Mouse (Mus musculus): ENCODE measurements around the gene Slc4a8. TPM values are rescaled to one million over a fixed set of nuclear protein-coding genes. Genes with fewer than 3 reads are reported as not detected.
"Not testable (repeated sequence)": the region's sequence is repeated elsewhere in the genome, so short reads cannot be mapped to it uniquely, and the experiment has no call there.

Slc4a8 gene
- total RNA-seq, 1 experiment from 2014 or later = 1.4 TPM

DNA sequence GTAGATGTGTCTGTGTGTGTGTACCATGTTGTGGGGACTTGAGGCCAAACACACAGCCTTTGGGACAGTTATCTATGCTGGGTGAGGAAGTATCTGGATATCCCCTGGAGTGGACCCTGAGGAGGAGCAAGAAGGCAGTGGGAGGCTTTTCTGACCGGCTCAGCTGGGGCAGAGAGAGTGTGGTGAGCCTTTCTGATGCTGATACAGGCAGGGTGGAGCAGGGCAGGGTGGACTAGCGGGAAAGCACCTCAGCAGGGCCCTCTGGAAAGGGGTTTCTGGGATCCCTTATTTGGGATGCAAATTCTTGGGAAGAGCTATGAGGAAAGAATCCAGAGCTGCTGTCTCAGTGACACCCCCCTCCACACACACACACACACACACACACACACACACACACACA lies 30.8 kb downstream of the Slc4a8 start:
- no peak for ATAC-seq (replicated peaks in 1 of 2; ENCODE audit: insufficient read depth in 1 of 2, low FRiP score in 2 of 2, low TSS enrichment in 1 of 2, low read depth in 1 of 2, poor library complexity in 2 of 2, severe bottlenecking in 2 of 2)

DNA sequence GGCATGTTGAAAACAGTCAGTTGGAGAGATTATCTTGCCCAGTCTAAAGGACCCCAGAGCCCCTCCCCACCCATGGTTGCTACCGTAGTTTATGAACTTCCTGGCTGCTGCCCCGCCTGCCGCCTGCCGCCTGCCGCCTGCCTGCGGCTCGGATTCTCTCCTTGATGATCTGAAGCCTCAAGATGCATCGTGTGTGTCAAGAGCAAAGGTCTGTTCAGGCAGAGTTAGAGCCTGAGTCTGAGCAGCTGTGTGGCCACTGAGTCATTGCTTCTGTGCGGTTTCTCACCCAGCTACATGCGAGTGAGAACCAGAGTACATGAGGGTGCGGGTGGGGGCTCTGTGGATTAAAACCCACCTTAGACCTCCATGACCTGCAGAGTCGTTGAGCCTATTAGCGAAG lies 39.4 kb downstream of the Slc4a8 start:
- no peak for ATAC-seq (replicated peaks in 1 of 2; ENCODE audit: insufficient read depth in 1 of 2, low FRiP score in 2 of 2, low TSS enrichment in 1 of 2, low read depth in 1 of 2, poor library complexity in 2 of 2, severe bottlenecking in 2 of 2)

DNA sequence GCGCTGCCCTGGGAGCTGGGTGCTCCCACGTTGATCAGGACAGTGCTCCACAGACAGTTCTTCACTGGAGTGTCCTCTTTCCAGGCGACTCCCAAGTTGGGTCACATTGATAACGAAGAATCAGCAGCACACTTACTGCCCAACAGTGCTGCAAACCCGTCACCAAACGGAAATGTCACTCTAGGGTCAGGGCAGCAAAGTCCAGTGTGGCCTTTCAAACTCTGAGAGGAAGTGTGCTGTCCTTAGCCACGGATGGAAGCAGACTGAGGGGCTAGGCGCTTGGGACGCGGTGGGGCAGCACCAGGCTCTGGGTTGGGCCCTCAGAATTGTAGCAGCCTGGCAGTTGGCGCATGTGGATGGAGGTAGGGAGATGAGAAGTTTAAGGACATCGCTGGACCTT lies 46.5 kb downstream of the Slc4a8 start:
- no peak for ATAC-seq (replicated peaks in 1 of 2; ENCODE audit: insufficient read depth in 1 of 2, low FRiP score in 2 of 2, low TSS enrichment in 1 of 2, low read depth in 1 of 2, poor library complexity in 2 of 2, severe bottlenecking in 2 of 2)

DNA sequence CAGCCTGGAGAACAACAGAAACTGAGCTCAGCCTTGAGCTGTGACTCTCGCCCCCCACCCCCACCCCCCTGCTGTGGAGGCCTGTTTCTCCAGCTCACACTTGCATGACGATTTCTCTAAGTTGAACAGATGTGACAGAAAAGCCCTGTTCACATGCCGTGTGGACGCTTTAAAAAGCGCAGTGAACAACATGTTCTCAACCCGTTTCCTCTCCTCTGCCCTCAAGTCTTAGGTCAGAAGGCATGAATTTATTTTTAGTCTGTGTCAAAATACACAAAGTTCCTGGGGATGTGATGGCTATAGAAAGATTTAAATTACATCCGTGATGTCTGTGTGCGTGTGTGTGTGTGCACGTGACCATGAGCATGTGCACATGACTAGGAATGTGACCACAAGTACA lies 46.9 kb downstream of the Slc4a8 start:
- no peak for ATAC-seq (replicated peaks in 1 of 2; ENCODE audit: insufficient read depth in 1 of 2, low FRiP score in 2 of 2, low TSS enrichment in 1 of 2, low read depth in 1 of 2, poor library complexity in 2 of 2, severe bottlenecking in 2 of 2)

DNA sequence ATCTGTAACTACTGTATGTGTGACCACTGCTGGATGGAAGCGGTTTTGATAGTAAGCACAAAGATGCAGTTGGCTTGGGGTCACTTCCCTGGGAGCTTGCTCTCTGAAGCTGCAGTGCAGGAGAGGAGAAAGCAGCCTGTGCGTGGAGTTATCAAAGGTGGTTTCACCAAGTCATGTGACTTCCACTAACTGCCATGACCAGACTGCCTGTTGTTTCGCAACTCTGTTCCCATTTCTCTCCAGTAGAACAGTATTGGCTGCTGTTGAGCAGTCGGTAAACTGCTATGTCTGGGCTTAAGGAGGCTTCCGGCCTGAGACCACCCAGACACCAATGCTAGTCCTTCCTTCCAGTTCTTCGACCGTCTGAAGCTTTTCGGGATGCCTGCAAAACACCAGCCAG lies 48.7 kb downstream of the Slc4a8 start:
- peak; percentile 38 to 58; a peak in 3 of 4 replicates for ATAC-seq (replicated peaks in 1 of 2; ENCODE audit: insufficient read depth in 1 of 2, low FRiP score in 2 of 2, low TSS enrichment in 1 of 2, low read depth in 1 of 2, poor library complexity in 2 of 2, severe bottlenecking in 2 of 2)

DNA sequence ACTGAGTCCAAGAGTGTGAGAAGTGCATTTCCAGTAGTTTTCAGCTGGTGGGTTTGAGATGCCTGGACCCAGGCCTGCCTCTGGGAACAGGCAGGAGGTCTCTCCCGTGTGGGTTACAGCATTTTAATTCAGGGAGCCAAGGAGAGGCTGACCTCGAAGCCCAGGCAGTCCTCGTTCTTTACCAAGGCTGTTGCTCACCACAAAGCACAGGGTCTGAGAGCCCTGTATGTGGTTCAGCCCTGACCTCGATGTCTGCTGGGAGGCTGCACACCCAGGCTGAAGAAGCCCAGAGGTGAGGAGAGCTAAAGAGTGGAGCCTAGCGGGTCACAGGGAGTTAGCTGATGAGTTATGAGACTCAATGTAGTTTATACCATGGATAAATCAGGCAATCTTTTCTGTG lies 52.0 kb downstream of the Slc4a8 start:
- ATAC-seq (replicated peaks in 1 of 2; ENCODE audit: insufficient read depth in 1 of 2, low FRiP score in 2 of 2, low TSS enrichment in 1 of 2, low read depth in 1 of 2, poor library complexity in 2 of 2, severe bottlenecking in 2 of 2) = no peak

DNA sequence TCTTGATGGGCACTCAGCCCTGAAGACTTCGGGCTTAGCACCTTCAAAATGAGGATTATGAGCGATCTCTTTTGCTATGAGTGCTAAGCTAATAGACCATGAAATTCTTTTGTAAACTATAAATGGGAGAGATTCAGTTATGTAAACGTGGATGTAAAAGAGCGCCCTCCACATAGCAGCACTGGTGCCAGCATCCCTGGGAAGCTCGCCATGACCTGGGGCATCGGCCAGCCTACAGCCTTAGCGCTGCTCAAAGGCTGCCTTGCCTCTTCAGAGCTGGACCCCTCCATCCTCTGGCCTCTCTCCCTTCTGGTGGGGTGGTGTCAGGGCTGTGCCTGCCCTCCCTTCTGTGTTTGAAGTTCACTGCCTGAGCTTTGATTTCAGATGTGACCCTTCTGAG lies 52.5 kb downstream of the Slc4a8 start:
- ATAC-seq (replicated peaks in 1 of 2; ENCODE audit: insufficient read depth in 1 of 2, low FRiP score in 2 of 2, low TSS enrichment in 1 of 2, low read depth in 1 of 2, poor library complexity in 2 of 2, severe bottlenecking in 2 of 2) = no peak

DNA sequence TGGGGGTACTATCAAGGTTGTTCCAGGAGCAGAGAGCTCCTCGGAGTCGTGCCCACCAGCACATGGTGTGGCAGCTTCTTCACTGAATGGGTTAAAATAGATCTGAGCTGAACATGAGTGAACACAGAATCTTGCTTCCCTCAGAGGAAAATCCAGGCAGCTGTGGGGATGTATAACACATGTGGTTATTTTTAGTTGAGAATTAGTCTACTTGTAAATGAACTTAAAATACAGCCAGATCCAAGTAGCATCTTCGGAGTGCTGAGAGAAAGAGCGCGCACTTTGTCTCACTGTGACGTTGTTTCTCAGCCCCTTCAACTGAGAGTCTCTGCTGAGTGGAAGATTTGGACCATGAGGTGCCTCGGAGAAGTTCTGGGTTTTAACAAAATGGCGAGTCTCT lies 53.8 kb downstream of the Slc4a8 start:
- no peak for ATAC-seq (replicated peaks in 1 of 2; ENCODE audit: insufficient read depth in 1 of 2, low FRiP score in 2 of 2, low TSS enrichment in 1 of 2, low read depth in 1 of 2, poor library complexity in 2 of 2, severe bottlenecking in 2 of 2)

DNA sequence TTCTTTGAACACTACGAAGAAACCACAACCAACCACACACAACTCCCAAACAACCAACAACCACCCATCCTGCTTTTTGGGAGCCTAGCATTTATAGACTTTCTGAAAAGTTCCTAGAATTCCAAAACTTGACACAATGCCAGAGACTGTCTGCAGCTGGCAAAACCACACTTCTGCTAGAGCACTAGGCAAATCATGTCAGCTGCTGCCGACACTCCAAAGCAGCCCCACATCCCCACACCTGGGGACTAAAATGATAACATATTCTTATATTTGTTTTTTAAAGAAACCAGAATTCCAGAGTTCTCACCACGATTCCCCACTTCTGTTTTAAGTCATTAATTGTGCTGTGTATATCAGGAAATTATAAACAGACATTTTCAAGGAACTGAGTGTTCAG lies 57.3 kb downstream of the Slc4a8 start:
- ATAC-seq (replicated peaks in 1 of 2; ENCODE audit: insufficient read depth in 1 of 2, low FRiP score in 2 of 2, low TSS enrichment in 1 of 2, low read depth in 1 of 2, poor library complexity in 2 of 2, severe bottlenecking in 2 of 2) = no peak

DNA sequence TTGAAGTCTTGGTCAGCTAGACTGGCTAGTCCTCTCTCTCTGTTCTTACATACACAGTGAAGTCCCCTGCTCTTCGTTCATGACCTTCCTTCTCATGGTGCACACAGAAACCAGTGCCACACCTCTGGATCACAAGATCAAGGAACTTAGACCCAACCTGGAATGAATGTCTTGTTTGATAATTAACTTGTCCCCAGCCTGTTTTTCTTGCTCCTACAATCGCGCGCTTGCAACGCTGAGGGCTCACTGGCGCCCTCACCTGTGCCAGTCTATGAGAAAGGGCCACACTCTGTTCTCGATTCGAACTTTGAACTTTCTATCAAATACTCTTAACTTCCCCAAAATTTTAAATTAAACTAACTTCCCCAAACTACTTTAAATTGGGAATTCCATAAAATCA lies 60.3 kb downstream of the Slc4a8 start:
- 0 out of 4 replicates have a peak, but pooled peaks of 1 of the 2 experiments have one; percentile 32 for ATAC-seq (replicated peaks in 1 of 2; ENCODE audit: insufficient read depth in 1 of 2, low FRiP score in 2 of 2, low TSS enrichment in 1 of 2, low read depth in 1 of 2, poor library complexity in 2 of 2, severe bottlenecking in 2 of 2)

DNA sequence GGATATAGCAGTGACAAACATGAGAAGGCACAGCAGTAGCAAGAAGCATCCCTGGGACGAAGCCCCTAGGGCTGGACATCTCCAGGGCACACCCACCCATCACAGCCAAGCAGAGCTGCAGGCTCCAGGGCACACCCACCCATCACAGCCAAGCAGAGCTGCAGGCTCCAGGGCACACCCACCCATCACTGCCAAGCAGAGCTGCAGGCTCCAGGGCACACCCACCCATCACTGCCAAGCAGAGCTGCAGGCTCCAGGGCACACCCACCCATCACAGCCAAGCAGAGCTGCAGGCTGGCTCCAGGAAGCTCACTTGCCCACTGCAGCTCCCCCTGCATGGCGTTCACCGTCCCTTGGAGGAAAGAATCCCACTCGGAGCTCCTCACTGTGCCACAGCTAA lies 60.8 kb downstream of the Slc4a8 start:
- ATAC-seq (replicated peaks in 1 of 2; ENCODE audit: insufficient read depth in 1 of 2, low FRiP score in 2 of 2, low TSS enrichment in 1 of 2, low read depth in 1 of 2, poor library complexity in 2 of 2, severe bottlenecking in 2 of 2) = not testable (repeated sequence)

DNA sequence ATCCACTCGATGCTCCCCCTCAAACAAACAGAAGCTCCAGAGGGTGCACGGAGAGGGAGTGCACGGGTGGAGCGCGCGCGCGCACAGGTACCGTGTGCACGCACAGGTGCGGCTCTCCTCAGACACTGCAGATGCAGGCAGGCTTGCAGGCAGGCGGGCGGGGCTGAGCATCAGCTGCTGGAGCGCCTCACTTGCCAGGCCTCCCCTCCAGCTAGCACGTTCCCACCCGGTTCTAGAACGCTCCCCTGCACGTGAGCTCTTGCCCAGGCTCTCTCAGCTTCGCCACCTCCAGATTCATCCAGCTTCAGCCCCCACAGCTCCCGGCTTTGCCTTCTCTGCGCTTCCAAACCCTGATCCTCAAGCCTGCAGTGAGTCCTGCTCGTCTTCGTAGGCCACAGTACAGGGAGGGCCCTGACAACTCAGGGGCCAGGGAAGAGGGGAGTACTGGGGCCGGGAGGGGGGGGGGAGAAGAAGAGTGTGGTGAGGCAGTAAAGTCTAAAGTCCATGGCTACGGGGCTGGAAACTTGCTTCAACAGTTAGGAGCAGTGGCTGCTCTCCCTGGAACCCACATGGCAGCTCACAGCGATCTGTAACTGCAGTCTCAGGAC lies 63.8 kb downstream of the Slc4a8 start:
- no peak for ATAC-seq (replicated peaks in 1 of 2; ENCODE audit: insufficient read depth in 1 of 2, low FRiP score in 2 of 2, low TSS enrichment in 1 of 2, low read depth in 1 of 2, poor library complexity in 2 of 2, severe bottlenecking in 2 of 2)

DNA sequence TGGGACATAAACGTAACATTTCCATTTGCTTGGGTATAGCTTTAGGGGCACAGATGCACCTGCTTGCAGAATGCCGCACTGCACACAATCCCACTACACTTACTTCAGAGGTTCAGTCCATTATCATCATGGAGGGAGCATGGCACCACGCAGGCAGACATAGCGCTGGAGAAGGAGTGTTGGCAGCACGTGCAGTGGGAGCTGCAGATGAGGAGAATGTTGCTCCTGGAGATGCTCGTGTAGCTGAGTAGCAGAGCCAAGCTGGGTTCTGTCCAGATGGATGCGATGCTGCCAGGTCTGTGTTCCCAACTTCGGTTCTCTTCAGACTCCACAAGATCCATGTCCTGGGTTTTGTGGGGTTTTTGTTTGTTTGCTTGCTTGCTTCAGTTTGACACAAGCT lies 64.5 kb downstream of the Slc4a8 start:
- ATAC-seq (replicated peaks in 1 of 2; ENCODE audit: insufficient read depth in 1 of 2, low FRiP score in 2 of 2, low TSS enrichment in 1 of 2, low read depth in 1 of 2, poor library complexity in 2 of 2, severe bottlenecking in 2 of 2) = no peak

DNA sequence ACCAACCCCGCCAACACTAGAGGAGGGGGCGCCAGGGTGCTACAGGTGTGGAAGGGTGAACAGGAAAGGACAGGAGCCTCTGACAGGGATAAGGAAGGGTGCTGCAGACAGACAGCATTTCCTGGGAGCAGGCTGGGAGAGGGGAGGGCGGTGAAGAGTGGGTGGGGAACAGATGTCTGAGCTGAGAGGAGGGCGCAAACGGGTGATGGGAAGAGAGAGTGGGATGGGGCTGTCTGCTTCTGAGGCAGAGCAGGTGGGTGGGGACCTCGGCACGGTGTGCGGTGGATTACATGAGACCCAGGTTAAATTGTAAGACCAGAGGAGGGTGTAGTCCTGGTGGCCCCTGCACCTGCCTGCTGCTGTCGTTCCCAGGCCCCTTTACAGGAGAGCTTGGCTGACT lies 68.2 kb downstream of the Slc4a8 start:
- ATAC-seq (replicated peaks in 1 of 2; ENCODE audit: insufficient read depth in 1 of 2, low FRiP score in 2 of 2, low TSS enrichment in 1 of 2, low read depth in 1 of 2, poor library complexity in 2 of 2, severe bottlenecking in 2 of 2) = 0 out of 4 replicates have a peak, but pooled peaks of 1 of the 2 experiments have one; percentile 37

DNA sequence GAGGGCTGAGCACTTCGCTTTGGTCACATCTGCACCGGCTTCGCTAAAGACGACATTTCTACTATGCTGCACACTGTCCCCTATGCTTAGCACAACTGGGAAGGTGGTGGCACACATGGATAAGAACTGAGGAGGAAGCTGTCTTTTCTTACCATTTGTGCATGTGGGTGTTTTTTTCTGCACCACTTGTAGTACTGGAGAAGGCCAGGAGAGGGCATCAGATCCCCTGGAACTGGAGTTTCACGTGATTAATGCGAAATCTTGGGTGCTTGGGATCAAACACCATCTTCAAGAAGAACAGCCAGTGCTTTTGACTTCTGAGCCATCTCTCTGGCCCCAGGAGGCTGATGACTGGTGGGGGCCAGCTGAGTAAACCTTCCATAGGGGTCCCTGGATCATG lies 69.1 kb downstream of the Slc4a8 start:
- no peak for ATAC-seq (replicated peaks in 1 of 2; ENCODE audit: insufficient read depth in 1 of 2, low FRiP score in 2 of 2, low TSS enrichment in 1 of 2, low read depth in 1 of 2, poor library complexity in 2 of 2, severe bottlenecking in 2 of 2)

DNA sequence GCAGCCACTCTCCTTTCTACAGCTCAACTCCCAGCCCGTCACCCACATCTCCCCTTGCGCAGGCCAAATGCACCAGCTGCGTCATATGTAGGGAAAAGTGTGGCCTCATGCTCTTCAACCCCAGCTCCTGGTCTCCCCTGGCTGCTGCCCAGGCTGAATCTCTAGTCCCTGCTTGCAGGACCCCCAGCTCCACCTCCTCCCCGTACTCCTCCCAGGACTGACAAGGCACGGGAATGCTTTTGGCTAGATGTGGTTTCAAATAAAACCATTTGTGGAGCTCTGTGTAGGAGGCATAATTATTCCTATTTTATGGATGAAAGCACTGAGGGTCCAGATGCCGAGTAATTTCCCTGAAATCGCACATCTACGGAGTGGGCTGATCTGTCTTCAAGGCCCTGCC lies 70.6 kb downstream of the Slc4a8 start:
- no peak for ATAC-seq (replicated peaks in 1 of 2; ENCODE audit: insufficient read depth in 1 of 2, low FRiP score in 2 of 2, low TSS enrichment in 1 of 2, low read depth in 1 of 2, poor library complexity in 2 of 2, severe bottlenecking in 2 of 2)

DNA sequence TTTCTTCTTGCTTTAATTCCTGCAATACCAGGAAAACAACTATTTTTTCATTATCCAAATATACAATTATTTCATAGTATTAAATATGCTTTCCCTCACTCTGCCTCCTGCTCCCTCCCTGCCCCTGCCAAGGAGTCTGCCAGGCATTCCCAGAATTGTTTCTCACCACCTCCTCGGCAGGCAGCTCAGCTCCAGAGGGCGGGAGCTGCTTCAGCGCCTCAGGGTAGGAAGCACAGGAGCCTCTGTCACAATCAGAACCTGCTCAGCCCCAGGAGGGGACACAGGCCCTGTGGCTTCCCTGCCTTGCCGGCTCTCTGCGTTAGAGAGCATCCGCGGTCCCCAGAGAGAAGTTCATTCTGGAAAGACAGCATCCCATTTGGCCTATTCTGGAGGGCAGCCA lies 71.2 kb downstream of the Slc4a8 start:
- no peak for ATAC-seq (replicated peaks in 1 of 2; ENCODE audit: insufficient read depth in 1 of 2, low FRiP score in 2 of 2, low TSS enrichment in 1 of 2, low read depth in 1 of 2, poor library complexity in 2 of 2, severe bottlenecking in 2 of 2)

DNA sequence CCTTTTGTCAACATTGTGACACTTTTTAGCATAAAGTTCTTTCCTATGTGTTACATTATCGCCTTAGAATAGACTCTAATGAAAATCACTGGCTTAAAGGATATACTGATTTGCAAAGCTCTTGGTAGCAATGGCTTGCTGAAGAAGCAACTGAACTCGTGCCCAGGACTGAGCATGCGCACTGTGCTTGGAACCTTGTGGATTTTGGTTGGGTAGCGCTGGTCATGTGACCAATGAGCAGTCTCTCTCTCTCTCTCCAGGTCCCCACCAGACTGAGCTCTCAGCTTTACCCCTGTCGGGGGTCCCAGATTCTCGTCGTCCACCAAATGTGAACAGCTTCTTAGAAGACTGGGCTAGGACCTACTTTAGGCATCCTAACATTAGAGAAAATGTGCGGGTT lies 75.2 kb downstream of the Slc4a8 start:
- no peak for ATAC-seq (replicated peaks in 1 of 2; ENCODE audit: insufficient read depth in 1 of 2, low FRiP score in 2 of 2, low TSS enrichment in 1 of 2, low read depth in 1 of 2, poor library complexity in 2 of 2, severe bottlenecking in 2 of 2)

DNA sequence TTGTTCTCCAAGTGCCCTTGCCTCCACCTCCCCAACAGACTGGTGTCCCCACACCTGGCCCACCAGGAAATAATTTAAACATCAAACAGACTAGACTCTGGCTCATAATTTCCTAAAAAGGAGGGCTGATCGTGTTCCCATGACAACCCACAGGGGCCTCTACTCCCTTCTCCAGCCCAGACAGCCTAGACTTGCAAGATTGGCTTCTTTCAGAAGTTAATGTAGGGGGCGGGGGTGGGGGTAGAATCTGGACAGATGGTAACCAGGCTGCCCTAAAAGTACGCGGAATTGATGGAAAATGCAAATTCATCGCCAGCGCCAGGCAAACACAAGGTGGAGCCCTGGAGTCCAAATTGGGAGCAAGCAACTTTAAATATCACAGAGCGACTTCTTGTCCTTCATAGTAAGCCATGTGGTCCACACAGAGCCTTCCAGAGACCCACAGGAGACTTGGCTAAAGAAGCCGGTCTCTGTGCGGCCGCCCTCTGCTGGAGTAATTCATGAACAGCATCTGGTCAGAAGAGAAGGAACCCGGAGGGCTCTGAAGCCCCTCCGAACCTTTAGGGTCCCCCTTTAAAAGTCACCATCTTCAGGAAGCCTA lies 77.2 kb downstream of the Slc4a8 start:
- peak; percentile 62 to 69 for ATAC-seq (replicated peaks in 1 of 2; ENCODE audit: insufficient read depth in 1 of 2, low FRiP score in 2 of 2, low TSS enrichment in 1 of 2, low read depth in 1 of 2, poor library complexity in 2 of 2, severe bottlenecking in 2 of 2)

Measured in hematopoietic stem cell, adult 5-6 weeks (primary cell).